Mouse (Mus musculus) embryonic facial prominence, embryonic 11.5 days (tissue): ENCODE measurements at regions not wholly inside any gene's neighbourhood (a gene's known extent, or its start where the extent isn't known, plus 50 kb on each side); places are given as distances from the start of the nearest gene placed in this dataset.

Experiments used
- ATAC-seq: fragments of 200-750 bp; cut with Nextera tagmentation; replicated peaks from 2 replicates; pipeline ENCODE4 v1.8.0; 2017; ENCODE audit warnings: low read depth; ENCODE audit not compliant: insufficient number of reproducible peaks, low FRiP score, low TSS enrichment
- DNase-seq: peaks from one replicate; pipeline ENCODE4 v3.0.0-alpha.2; 2015; ENCODE audit warnings: low spot score
- H3K27ac ChIP-seq: fragments of 300-500 bp; sonication (generic); replicated peaks from 2 replicates; pipeline ENCODE4 v1.5.1; 2014; ENCODE audit warnings: mild to moderate bottlenecking, low read depth, low read length, control low read depth
- H3K27me3 ChIP-seq: fragments of 300-500 bp; sonication (generic); 2 replicates; pipeline ENCODE4 v1.6.1; 2014; ENCODE audit warnings: mild to moderate bottlenecking, low read length, moderate library complexity, mixed read lengths; ENCODE audit not compliant: control insufficient read depth, insufficient read depth
- H3K36me3 ChIP-seq: fragments of 300-500 bp; sonication (generic); replicated peaks from 2 replicates; pipeline ENCODE4 v1.6.1; 2014; ENCODE audit warnings: low read depth, mild to moderate bottlenecking, low read length, moderate library complexity, mixed read lengths; ENCODE audit not compliant: control insufficient read depth, insufficient read depth
- H3K4me1 ChIP-seq: fragments of 300-500 bp; sonication (generic); 2 replicates; pipeline ENCODE4 v1.6.1; 2014; ENCODE audit warnings: low read length, mixed read lengths; ENCODE audit not compliant: control insufficient read depth, insufficient read depth
- H3K4me2 ChIP-seq: fragments of 300-500 bp; sonication (generic); 2 replicates; pipeline ENCODE4 v1.6.1; 2014; ENCODE audit warnings: low read depth, mild to moderate bottlenecking, control low read depth, low read length, moderate library complexity
- H3K4me3 ChIP-seq: fragments of 300-500 bp; sonication (generic); 2 replicates; pipeline ENCODE4 v1.5.1; 2014; ENCODE audit warnings: low read depth, low read length, control low read depth
- H3K9ac ChIP-seq: fragments of 300-500 bp; sonication (generic); replicated peaks from 2 replicates; pipeline ENCODE4 v1.6.1; 2014; ENCODE audit warnings: mild to moderate bottlenecking, control low read depth, low read length
- H3K9me3 ChIP-seq: fragments of 300-500 bp; sonication (generic); replicated peaks from 2 replicates; pipeline ENCODE4 v1.6.1; 2016; ENCODE audit warnings: mild to moderate bottlenecking, low read length, inconsistent platforms, mixed read lengths; ENCODE audit not compliant: control insufficient read depth
- WGBS: fragments of 180-500 bp; shearing (Covaris S2); extraction: QIAGEN DNeasy Blood & Tissue Kit; methylation state at CpG from one replicate; pipeline ENCODE4 v1.1.7; 2014; 5-methylcytosine and 5-hydroxymethylcytosine counted together

DNA sequence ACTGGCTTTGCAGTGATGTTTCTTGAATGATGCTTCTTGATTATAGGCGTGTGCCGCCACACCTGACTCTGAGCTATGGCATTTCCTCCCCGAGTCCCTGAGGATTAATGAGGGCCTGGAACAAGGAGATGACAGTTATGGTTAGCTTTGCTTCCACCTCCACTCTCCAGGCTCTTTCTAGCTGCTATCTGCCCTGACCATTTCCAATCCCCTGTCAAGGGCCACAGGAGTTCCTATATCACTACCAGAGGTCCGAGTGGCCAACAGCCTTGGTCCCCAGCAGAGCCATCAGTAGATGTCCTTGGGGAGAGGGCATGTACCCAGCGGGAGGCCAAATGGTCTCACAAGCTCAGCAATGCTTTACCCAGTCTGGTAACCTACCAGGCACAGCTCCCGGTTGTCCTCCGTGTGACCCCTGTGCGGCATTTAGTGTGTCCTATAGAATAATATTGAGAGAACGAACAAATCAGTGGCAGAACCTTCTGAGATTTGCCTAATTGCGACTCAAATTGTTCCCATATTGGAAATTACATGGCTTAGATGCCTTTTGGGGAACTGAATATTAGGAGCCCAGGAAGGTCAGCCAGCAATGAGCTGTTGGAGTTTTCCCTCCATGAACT is 98.2 kb downstream of the Ttc32 start:
- H3K36me3 ChIP-seq: no peaks in the 10 kb centered on the region
- H3K27ac ChIP-seq: no peak overlapping the region
- ATAC-seq (no peak), DNase-seq (peak; percentile 77)
- no peak overlapping the region for H3K9ac ChIP-seq
- H3K4me2 ChIP-seq: no peak overlapping the region
- no peaks in the 10 kb centered on the region for H3K9me3 ChIP-seq
- no peaks in the 10 kb centered on the region for H3K27me3 ChIP-seq
- 49% methylated on average over 10 of the region's 10 CpGs for WGBS
- H3K4me1 ChIP-seq: no peaks in the 10 kb centered on the region
- H3K4me3 ChIP-seq: no peak overlapping the region

DNA sequence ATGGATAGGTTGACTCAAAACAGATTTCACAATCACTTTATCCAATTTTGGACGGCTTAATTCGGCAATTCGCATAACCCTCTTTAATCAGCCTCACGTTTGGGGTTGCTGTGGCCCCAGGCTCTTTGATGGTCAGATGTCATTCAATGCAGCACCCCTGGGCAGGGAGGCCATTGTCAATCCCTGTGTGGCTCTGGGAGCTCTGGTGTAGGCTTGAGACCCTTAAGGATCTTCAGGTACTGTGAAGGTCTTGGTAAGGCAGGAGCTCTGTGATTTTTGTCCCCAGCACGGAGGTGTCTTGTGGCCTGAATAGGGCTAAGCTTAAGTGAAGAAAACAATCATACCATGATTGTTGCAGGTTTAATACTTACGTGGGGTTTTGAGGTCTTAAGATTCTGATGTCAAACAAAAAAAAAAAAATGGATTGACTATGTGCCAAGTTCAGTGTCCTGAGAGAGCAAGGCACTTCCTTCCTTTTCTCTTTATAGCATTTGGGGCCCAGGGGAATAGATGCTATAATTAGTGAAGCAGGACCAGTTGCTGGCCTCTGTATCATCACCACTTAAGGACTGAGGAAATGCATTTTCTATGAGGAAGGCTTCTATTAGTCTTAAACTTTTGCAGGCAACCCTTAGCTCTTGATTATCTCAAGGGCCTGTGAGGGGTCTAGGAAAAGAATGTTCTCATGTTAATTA is 98.9 kb downstream of the Ttc32 start:
- H3K4me1 ChIP-seq: no peaks in the 10 kb centered on the region
- no peak overlapping the region for H3K4me3 ChIP-seq
- no peak overlapping the region for H3K27ac ChIP-seq
- H3K27me3 ChIP-seq: no peaks in the 10 kb centered on the region
- H3K9me3 ChIP-seq: no peaks in the 10 kb centered on the region
- DNase-seq (peak; percentile 9), ATAC-seq (no peak)
- no peak overlapping the region for H3K9ac ChIP-seq
- no peaks in the 10 kb centered on the region for H3K36me3 ChIP-seq
- no peak overlapping the region for H3K4me2 ChIP-seq
- WGBS: 37% methylated on average over 6 of the region's 6 CpGs

DNA sequence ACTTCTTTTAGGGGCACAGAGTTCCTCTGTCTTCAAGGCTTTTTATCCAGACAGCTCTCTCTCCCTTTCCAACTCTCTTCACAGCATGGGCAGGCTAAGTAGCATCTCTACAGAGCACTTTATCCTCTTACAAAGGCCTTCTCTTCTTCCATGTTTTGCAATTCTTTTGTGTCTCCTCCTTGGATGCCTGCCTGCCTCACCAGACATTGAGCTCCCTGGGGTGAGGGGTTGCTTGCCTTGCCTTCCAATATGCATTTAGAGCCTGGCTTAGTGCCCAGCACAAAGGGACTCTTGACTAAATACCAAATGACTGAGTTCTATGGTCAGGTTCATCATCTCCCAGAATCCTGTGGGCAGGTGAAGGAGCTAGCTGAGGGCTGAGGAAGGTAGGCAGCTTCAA is 102.8 kb downstream of the Ttc32 start:
- Histone ChIP-seq H3K9ac (no peak overlapping the region), H3K27me3 (no peaks in the 10 kb centered on the region), H3K9me3 (no peaks in the 10 kb centered on the region), H3K4me1 (no peaks in the 10 kb centered on the region), H3K27ac (no peak overlapping the region), H3K4me2 (no peak overlapping the region), H3K4me3 (no peak overlapping the region), H3K36me3 (no peaks in the 10 kb centered on the region)
- DNase-seq (no peak), ATAC-seq (no peak)

DNA sequence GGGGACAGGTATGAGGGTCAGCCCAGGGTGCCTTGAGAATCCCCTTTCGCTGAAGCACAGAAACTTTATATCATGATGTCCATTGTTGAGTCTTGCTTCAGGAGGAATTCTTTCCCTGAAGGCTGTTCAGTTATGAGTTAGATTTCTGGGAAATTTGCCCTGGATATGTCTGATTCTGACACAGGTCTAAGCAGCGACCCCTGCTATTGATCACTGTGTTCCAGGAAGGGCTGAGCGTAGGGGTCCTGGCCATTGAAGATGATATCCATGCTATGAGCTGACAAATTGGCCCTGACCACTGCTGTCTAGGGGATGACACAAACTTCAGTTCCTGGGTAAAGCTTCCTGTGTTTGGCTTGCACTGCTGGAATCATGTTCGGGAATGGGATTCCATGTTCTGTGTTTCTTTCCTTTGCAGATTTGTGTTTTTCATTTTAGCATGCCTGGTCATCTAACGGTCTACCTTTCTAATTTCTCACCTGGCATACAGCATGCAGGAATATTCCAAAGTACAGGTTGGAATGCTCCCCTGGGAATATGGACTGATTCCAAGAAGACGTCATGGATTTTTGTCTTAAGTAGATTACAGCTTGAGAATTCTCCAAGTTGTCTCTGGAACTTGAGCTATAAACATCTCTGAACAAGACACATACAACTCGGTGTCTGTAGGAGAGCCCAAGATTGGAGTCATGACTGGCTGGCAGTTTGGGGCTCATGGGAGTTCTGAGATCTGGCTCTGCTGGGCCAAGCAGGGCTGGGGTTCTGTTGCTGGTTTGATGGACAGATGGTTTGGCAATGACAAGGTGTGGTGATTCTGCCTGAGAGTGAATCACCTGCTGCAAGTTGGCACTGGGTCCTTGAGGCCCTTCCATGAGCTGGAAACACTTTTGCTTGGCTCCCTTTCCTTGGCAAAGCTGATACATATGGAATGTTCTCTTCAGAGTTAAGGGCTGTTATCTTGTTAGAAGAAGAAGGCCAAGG is 104.4 kb downstream of the Ttc32 start:
- no peak overlapping the region for H3K4me3 ChIP-seq
- H3K9me3 ChIP-seq: no peaks in the 10 kb centered on the region
- WGBS: 89% methylated on average over 7 of the region's 7 CpGs
- H3K9ac ChIP-seq: no peak overlapping the region
- no peak overlapping the region for H3K27ac ChIP-seq
- H3K27me3 ChIP-seq: no peaks in the 10 kb centered on the region
- H3K4me1 ChIP-seq: no peaks in the 10 kb centered on the region
- no peak for ATAC-seq
- H3K36me3 ChIP-seq: no peaks in the 10 kb centered on the region
- no peak for DNase-seq
- H3K4me2 ChIP-seq: no peak overlapping the region

DNA sequence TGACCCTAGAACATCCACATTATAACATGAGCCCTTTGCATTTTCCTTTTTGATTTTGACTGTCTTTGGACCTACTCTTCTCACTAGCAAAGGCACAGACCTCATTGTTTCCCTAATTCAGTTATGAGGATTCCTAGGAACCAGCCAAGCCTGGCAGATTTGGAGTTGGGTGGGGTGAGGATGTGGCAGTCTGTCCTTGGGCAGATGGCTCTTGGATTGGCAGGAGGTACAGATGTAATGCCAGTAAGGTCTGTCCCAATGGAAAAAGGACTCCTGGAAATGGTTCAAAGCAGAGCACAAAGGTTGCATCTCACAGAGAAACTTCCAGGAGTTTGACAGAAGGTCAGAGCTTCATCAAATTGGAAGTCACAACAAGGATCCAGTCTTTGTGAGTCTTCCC is 121.2 kb downstream of the Ttc32 start:
- Histone ChIP-seq H3K27me3 (no peaks in the 10 kb centered on the region), H3K4me3 (no peak overlapping the region), H3K4me1 (no peaks in the 10 kb centered on the region), H3K27ac (no peak overlapping the region), H3K9ac (no peak overlapping the region), H3K4me2 (no peak overlapping the region), H3K9me3 (no peaks in the 10 kb centered on the region), H3K36me3 (no peaks in the 10 kb centered on the region)
- DNase-seq (no peak), ATAC-seq (no peak)

DNA sequence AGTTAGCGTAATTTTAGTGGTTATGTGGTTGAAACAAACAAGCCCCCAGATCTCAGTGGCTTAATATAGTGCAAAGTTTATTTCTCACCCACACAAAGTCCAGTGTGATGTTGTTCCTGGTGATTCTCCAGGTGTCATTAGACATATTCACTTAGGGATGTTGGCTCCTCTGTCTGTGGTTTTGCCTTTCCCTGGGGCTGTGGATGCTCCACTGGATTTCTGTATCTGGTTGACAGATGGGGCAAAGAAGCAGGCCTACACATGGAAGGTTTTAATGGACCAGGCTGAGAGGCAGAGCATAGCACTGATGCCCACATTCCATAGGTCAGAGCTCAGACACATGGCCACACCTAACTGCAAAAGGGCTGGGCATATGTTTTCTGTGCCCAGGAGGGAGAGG is 121.6 kb downstream of the Ttc32 start:
- H3K4me1 ChIP-seq: no peaks in the 10 kb centered on the region
- H3K36me3 ChIP-seq: no peaks in the 10 kb centered on the region
- DNase-seq (no peak), ATAC-seq (no peak)
- H3K4me3 ChIP-seq: no peak overlapping the region
- no peak overlapping the region for H3K4me2 ChIP-seq
- WGBS: 100% methylated on average over 1 of the region's 1 CpGs
- no peak overlapping the region for H3K27ac ChIP-seq
- no peaks in the 10 kb centered on the region for H3K27me3 ChIP-seq
- H3K9ac ChIP-seq: no peak overlapping the region
- H3K9me3 ChIP-seq: no peaks in the 10 kb centered on the region

DNA sequence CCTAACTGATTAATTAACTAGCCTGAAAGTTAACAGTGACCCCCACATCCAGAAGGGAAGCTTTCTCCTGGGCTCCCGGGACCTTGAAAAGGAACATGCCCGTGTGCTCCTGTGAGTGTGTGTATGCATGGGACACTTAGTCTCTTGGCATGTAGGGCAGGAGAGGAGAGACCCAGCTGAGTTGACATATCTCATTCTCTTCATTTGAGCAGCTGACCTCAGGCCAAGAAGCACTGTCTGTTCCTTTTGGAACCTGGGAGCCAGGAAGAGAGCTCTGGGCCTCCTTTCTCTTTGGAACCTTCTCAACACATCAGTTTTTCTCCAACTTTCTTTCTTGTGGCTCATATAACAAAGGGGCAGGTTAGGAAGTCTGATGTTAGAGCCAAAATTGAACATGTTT is 124.7 kb downstream of the Ttc32 start:
- H3K4me3 ChIP-seq: no peak overlapping the region
- no peaks in the 10 kb centered on the region for H3K9me3 ChIP-seq
- no peak overlapping the region for H3K9ac ChIP-seq
- no peaks in the 10 kb centered on the region for H3K36me3 ChIP-seq
- H3K27me3 ChIP-seq: no peaks in the 10 kb centered on the region
- WGBS: 88% methylated on average over 2 of the region's 2 CpGs
- DNase-seq (no peak), ATAC-seq (no peak)
- H3K27ac ChIP-seq: no peak overlapping the region
- no peak overlapping the region for H3K4me2 ChIP-seq
- no peaks in the 10 kb centered on the region for H3K4me1 ChIP-seq

DNA sequence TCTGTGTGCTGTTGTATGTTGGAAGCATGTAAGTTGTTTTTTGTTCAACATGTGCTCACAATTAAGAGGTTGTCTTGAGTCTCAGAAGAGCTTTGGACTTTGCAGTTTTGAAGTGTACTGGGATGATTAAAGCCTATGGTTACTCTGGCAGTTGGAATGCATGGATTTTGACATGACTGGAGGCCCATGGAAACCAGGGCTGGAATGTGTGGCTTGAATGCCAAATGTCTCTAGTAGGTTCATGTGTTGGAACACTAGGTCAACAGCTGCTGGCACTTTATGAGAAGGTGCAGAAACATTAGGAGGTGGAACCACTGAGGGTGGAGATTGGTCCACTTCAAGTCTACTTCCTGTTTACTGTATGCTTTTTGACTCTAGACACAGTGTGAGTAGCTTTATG is 127.0 kb downstream of the Ttc32 start:
- no peak for ATAC-seq
- Histone ChIP-seq H3K9ac (no peak overlapping the region), H3K4me1 (no peaks in the 10 kb centered on the region), H3K36me3 (no peaks in the 10 kb centered on the region), H3K4me3 (no peak overlapping the region), H3K9me3 (no peaks in the 10 kb centered on the region), H3K27me3 (no peaks in the 10 kb centered on the region), H3K4me2 (no peak overlapping the region), H3K27ac (no peak overlapping the region)
- no peak for DNase-seq
